Mouse (Mus musculus) E14TG2a.4 (cell line): ENCODE measurements at regions not wholly inside any gene's neighbourhood (a gene's known extent, or its start where the extent isn't known, plus 50 kb on each side); places are given as distances from the start of the nearest gene placed in this dataset.

Experiments used
- CTCF ChIP-seq: conservative IDR thresholded peaks from 2 replicates; pipeline ENCODE4 v1.5.1; 2014; ENCODE audit warnings: low read length
- POU5F1 ChIP-seq: IDR thresholded peaks from 2 replicates; pipeline ENCODE4 v1.6.1; 2014; ENCODE audit warnings: low read length, borderline replicate concordance

DNA sequence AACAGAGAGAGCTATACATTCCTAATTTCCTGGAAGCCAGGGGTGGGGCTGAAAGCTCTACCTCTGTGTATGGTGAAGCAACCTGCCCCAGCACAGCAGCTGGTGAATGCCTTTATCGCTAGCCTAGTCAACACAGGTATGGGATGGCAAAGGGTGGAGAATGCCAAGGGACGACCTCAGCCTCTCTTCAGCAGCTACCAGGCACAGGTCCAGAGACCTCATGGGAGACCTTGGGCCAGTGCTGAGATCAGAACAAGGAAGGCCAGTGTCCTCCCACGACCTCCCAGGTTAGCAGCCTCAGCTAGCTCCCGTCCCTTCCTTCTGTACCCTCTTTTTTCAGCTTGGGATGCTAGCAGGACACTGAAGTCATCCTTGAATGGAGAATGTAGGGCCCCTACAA is 247.2 kb upstream of the Csf3r start:
- TF ChIP-seq CTCF, result no peak
- no peak for TF ChIP-seq POU5F1
